Mouse (Mus musculus): Measurements from ENCODE around the gene Gm45062. TPM values are rescaled to one million over a fixed set of nuclear protein-coding genes. Genes with fewer than 3 reads are reported as not detected.

Gm45062 gene
- polyA plus RNA-seq, 1 experiment from 2014 or later, result 9.7 TPM

DNA sequence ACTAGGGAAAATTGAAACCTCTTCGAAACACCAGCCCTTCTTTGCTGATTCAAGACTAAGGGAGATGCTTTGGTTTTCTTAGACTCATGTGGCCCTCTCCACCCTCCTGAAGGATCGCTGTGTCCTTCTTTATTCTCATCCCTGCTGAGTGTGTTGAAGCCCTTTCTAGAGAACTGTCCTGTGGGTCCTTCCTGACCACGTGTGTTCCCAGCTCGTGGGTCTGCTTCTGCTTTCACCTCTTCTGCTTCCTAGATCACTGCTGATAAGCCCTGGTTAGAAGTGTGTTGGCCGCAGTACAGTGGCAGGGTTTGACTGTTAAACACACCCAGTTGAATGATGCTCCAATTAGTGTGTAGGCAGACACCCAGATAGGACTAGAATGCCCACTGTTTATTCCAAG lies 168.4 kb downstream of the Gm45062 start:
- Histone ChIP-seq H3K4me2 (no peak overlapping the region), H3K4me3 (no peak overlapping the region), H3K27me3 (no peaks in the 10 kb centered on the region), H3K9me3 (no peaks in the 10 kb centered on the region), H3K36me3 (peaks cover 1% of the 10 kb centered on the region; the same call in 1 of the 2 replicates), H3K4me1 (no peaks in the 10 kb centered on the region), H3K9ac (no peak overlapping the region), H3K27ac (no peak overlapping the region)
- 74% methylated on average over 5 of the region's 5 CpGs for whole genome bisulfite sequencing
- ATAC-seq (ENCODE audit: insufficient number of reproducible peaks, low FRiP score, low TSS enrichment, low read depth), result no peak

DNA sequence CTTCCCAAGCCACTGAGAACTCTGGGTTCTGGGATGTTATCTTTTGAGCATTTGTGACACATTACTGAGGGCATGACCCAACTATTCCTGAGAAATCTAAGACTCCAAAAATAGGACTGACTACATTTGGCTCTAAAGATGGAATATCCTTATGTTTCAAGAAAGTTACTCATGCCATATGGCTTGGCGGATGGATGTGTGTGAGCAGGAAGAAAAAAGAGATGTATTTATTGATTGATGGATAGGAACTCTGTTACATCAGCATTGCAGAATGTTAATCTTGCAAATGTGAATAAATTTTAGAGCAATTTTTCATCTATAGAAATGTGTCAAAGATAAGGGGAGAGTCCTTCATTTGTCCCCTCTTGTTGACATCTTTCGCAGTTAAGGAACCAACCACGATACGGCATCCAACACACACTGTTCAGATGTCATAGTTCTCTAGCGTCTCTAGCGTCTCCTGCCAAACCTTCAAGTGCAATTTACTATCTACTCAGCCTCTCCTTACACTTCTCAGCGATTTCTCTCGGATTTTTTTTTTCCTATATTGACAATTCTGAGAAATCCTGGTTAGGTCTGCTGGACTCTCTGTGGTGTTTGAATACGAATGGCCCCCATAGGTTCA lies 171.5 kb downstream of the Gm45062 start:
- Histone ChIP-seq H3K9ac (no peak overlapping the region), H3K27me3 (no peaks in the 10 kb centered on the region), H3K27ac (no peak overlapping the region), H3K4me2 (no peak overlapping the region), H3K4me1 (no peaks in the 10 kb centered on the region), H3K4me3 (no peak overlapping the region), H3K36me3 (peaks cover 2% of the 10 kb centered on the region; the same call in 1 of the 2 replicates), H3K9me3 (no peaks in the 10 kb centered on the region)
- ATAC-seq (ENCODE audit: insufficient number of reproducible peaks, low FRiP score, low TSS enrichment, low read depth), result no peak
- WGBS, result 89% methylated on average over 9 of the region's 9 CpGs

- no peak overlapping the region for H3K4me3 ChIP-seq
- no peaks in the 10 kb centered on the region for H3K27me3 ChIP-seq
- no peak overlapping the region for H3K4me2 ChIP-seq
- ATAC-seq (ENCODE audit: insufficient number of reproducible peaks, low FRiP score, low TSS enrichment, low read depth), result no peak
- no peaks in the 10 kb centered on the region for H3K4me1 ChIP-seq
- H3K27ac ChIP-seq, result no peak overlapping the region
- 86% methylated on average over 9 of the region's 9 CpGs for WGBS
- H3K9me3 ChIP-seq, result no peaks in the 10 kb centered on the region
- H3K9ac ChIP-seq, result no peak overlapping the region
- peaks cover 2% of the 10 kb centered on the region; the same call in 1 of the 2 replicates for H3K36me3 ChIP-seq
Observed at GRCm38 (mm10) chr6:8433179-8433578, 173.9 kb downstream of the Gm45062 start.

- no peak overlapping the region for H3K9ac ChIP-seq
- H3K4me2 ChIP-seq, result no peak overlapping the region
- no peaks in the 10 kb centered on the region for H3K9me3 ChIP-seq
- no peaks in the 10 kb centered on the region for H3K27me3 ChIP-seq
- H3K4me3 ChIP-seq, result no peak overlapping the region
- no peak overlapping the region for H3K27ac ChIP-seq
- no peaks in the 10 kb centered on the region for H3K36me3 ChIP-seq
- 89% methylated on average over 3 of the region's 3 CpGs for WGBS
- no peak for ATAC-seq (ENCODE audit: insufficient number of reproducible peaks, low FRiP score, low TSS enrichment, low read depth)
- H3K4me1 ChIP-seq, result no peaks in the 10 kb centered on the region
Observed at GRCm38 (mm10) chr6:8437937-8438336, 178.7 kb downstream of the Gm45062 start.

GRCm38 (mm10) chr6:8441814-8442213 lies 182.6 kb downstream of the Gm45062 start:
- Histone ChIP-seq H3K4me2 (no peak overlapping the region), H3K4me3 (no peak overlapping the region), H3K9me3 (no peaks in the 10 kb centered on the region), H3K9ac (no peak overlapping the region), H3K27me3 (no peaks in the 10 kb centered on the region), H3K36me3 (no peaks in the 10 kb centered on the region), H3K27ac (no peak overlapping the region), H3K4me1 (peaks cover 7% of the 10 kb centered on the region)
- WGBS, result 84% methylated on average over 3 of the region's 3 CpGs
- ATAC-seq (ENCODE audit: insufficient number of reproducible peaks, low FRiP score, low TSS enrichment, low read depth), result no peak

DNA sequence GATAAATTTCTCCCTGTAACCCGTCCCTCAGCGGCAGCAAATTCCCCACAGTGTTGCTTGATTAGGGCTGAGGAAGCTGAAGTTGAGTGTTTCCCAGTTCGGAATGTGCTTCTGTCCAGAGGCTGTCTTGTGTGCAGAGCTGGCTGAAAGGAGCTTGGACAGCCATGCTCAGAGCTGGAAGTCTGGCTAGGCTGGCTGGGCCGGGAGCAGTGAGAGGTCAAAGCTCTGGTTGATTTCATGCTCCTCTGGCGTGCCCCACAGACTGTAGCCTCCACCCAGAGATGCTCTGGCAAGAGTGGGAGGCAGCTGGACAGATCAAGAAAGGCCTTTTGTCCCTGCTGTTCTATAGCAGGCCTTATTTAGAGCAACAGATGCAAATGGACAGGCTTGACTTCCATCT lies 187.5 kb downstream of the Gm45062 start:
- 37% methylated on average over 5 of the region's 5 CpGs for WGBS
- H3K27ac ChIP-seq, result peak overlapping the region; percentile 13; the same call in 1 of the 2 replicates
- H3K9me3 ChIP-seq, result no peaks in the 10 kb centered on the region
- no peaks in the 10 kb centered on the region for H3K36me3 ChIP-seq
- H3K4me3 ChIP-seq, result no peak overlapping the region
- no peak overlapping the region for H3K4me2 ChIP-seq
- peaks cover 8% of the 10 kb centered on the region for H3K4me1 ChIP-seq
- H3K9ac ChIP-seq, result no peak overlapping the region
- no peak for ATAC-seq (ENCODE audit: insufficient number of reproducible peaks, low FRiP score, low TSS enrichment, low read depth)
- H3K27me3 ChIP-seq, result no peaks in the 10 kb centered on the region

DNA sequence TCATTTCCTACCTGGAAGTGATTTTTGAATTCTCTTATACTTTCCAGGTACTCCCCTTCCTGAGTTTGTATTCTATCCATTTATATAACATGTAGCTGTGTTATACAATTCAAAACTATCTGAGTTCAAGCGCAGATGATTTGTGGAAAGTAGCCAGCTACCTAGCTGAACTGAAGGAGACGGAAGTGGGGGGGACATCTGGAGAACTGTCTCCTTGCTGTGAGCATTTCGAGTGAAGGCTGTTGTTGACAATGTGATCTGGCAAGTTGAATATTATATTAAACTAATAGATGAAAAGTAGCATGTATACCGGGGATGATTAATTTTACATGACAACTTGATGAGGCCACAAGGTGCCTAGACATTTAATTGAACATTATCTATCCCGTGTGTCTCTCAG lies 196.3 kb downstream of the Gm45062 start:
- no peak overlapping the region for H3K4me3 ChIP-seq
- no peaks in the 10 kb centered on the region for H3K9me3 ChIP-seq
- no peak overlapping the region for H3K4me2 ChIP-seq
- 87% methylated on average over 5 of the region's 5 CpGs for WGBS
- no peak for ATAC-seq (ENCODE audit: insufficient number of reproducible peaks, low FRiP score, low TSS enrichment, low read depth)
- no peak overlapping the region for H3K9ac ChIP-seq
- no peaks in the 10 kb centered on the region for H3K27me3 ChIP-seq
- H3K4me1 ChIP-seq, result no peaks in the 10 kb centered on the region
- no peaks in the 10 kb centered on the region for H3K36me3 ChIP-seq
- H3K27ac ChIP-seq, result no peak overlapping the region

- Histone ChIP-seq H3K4me2 (no peak overlapping the region), H3K27me3 (no peaks in the 10 kb centered on the region), H3K4me3 (no peak overlapping the region), H3K4me1 (no peaks in the 10 kb centered on the region), H3K36me3 (no peaks in the 10 kb centered on the region), H3K9ac (no peak overlapping the region), H3K27ac (no peak overlapping the region), H3K9me3 (no peaks in the 10 kb centered on the region)
- ATAC-seq (ENCODE audit: insufficient number of reproducible peaks, low FRiP score, low TSS enrichment, low read depth), result no peak
- WGBS, result 66% methylated on average over 4 of the region's 4 CpGs
Observed at GRCm38 (mm10) chr6:8458596-8458995, 199.3 kb downstream of the Gm45062 start.

GRCm38 (mm10) chr6:8462447-8462846 lies 203.2 kb downstream of the Gm45062 start:
- WGBS, result 86% methylated on average over 2 of the region's 2 CpGs

GRCm38 (mm10) chr6:8465388-8465787 lies 206.1 kb downstream of the Gm45062 start:
- WGBS, result 30% methylated on average over 1 of the region's 1 CpGs
- no peak for ATAC-seq (ENCODE audit: insufficient number of reproducible peaks, low FRiP score, low TSS enrichment, low read depth)
- no peaks in the 10 kb centered on the region for H3K27me3 ChIP-seq
- 0 out of 2 replicates have a peak, but pooled peaks cover 2% of the 10 kb centered on the region for H3K4me1 ChIP-seq
- no peaks in the 10 kb centered on the region for H3K36me3 ChIP-seq
- H3K4me3 ChIP-seq, result no peak overlapping the region
- no peak overlapping the region for H3K4me2 ChIP-seq
- no peak overlapping the region for H3K9ac ChIP-seq
- no peak overlapping the region for H3K27ac ChIP-seq
- H3K9me3 ChIP-seq, result no peaks in the 10 kb centered on the region

More at GRCm38 (mm10) chr6:8462447-8462846, 203.2 kb downstream of the Gm45062 start:
- Histone ChIP-seq H3K27me3 (no peaks in the 10 kb centered on the region), H3K9me3 (no peaks in the 10 kb centered on the region), H3K9ac (no peak overlapping the region), H3K4me1 (0 out of 2 replicates have a peak, but pooled peaks cover 2% of the 10 kb centered on the region), H3K4me2 (no peak overlapping the region), H3K36me3 (no peaks in the 10 kb centered on the region), H3K4me3 (no peak overlapping the region), H3K27ac (no peak overlapping the region)
- ATAC-seq (ENCODE audit: insufficient number of reproducible peaks, low FRiP score, low TSS enrichment, low read depth), result no peak

DNA sequence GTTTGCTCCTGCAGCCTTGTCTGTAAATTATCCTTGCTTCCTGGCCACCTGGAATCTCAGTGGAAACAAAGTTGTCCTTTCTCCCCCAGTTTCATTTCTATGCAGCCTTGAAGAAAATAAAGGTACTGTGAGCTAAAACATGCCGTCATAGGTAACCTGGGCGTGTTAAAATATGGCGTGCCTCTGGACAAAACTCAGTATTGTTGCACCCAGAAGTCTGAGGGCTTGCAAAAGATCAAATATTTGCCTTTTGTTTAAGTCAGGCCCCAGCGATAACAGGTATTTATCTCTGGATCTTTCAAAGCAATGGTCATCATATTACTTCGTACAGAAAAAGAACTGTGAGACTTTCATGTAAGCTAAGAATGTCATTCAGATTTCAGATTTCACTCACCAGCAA lies 206.7 kb downstream of the Gm45062 start:
- H3K4me1 ChIP-seq, result 0 out of 2 replicates have a peak, but pooled peaks cover 2% of the 10 kb centered on the region
- no peak for ATAC-seq (ENCODE audit: insufficient number of reproducible peaks, low FRiP score, low TSS enrichment, low read depth)
- WGBS, result 60% methylated on average over 5 of the region's 5 CpGs
- no peak overlapping the region for H3K4me3 ChIP-seq
- no peak overlapping the region for H3K9ac ChIP-seq
- H3K4me2 ChIP-seq, result no peak overlapping the region
- H3K27me3 ChIP-seq, result no peaks in the 10 kb centered on the region
- no peak overlapping the region for H3K27ac ChIP-seq
- no peaks in the 10 kb centered on the region for H3K9me3 ChIP-seq
- no peaks in the 10 kb centered on the region for H3K36me3 ChIP-seq

GRCm38 (mm10) chr6:8467667-8468337 lies 208.6 kb downstream of the Gm45062 start:
- H3K27ac ChIP-seq, result no peak overlapping the region
- no peaks in the 10 kb centered on the region for H3K36me3 ChIP-seq
- WGBS, result 63% methylated on average over 10 of the region's 10 CpGs
- H3K4me3 ChIP-seq, result no peak overlapping the region
- no peak for ATAC-seq (ENCODE audit: insufficient number of reproducible peaks, low FRiP score, low TSS enrichment, low read depth)
- no peak overlapping the region for H3K4me2 ChIP-seq
- H3K4me1 ChIP-seq, result 0 out of 2 replicates have a peak, but pooled peaks cover 2% of the 10 kb centered on the region
- H3K9me3 ChIP-seq, result no peaks in the 10 kb centered on the region
- no peak overlapping the region for H3K9ac ChIP-seq
- no peaks in the 10 kb centered on the region for H3K27me3 ChIP-seq
